Mouse (Mus musculus) limb, embryonic 11.5 days (tissue): ENCODE measurements around the gene Prkaca. TPM values are rescaled to one million over a fixed set of nuclear protein-coding genes. Genes with fewer than 3 reads are reported as not detected.
A peak's percentile ranks its signal among the peaks of the same experiment; 100 is the strongest.
"Not testable (repeated sequence)": the region's sequence is repeated elsewhere in the genome, so short reads cannot be mapped to it uniquely, and the experiment has no call there.

ENCODE experiments used
- ATAC-seq: fragments of 200-750 bp; cut with Nextera tagmentation; 2 replicates; pipeline ENCODE4 v1.8.0; 2017; ENCODE audit warnings: low read depth; ENCODE audit not compliant: insufficient number of reproducible peaks, low FRiP score, low TSS enrichment
- DNase-seq: peaks from one replicate; pipeline ENCODE4 v3.0.0-alpha.2; 2015; ENCODE audit warnings: low spot score
- H3K27ac ChIP-seq: fragments of 300-500 bp; sonication (generic); replicated peaks from 2 replicates; pipeline ENCODE4 v1.5.1; 2014; ENCODE audit warnings: low read depth, mild to moderate bottlenecking, low read length
- H3K27me3 ChIP-seq: fragments of 300-500 bp; sonication (generic); 2 replicates; pipeline ENCODE4 v1.6.1; 2014; ENCODE audit warnings: mild to moderate bottlenecking, low read length, mixed read lengths; ENCODE audit not compliant: control insufficient read depth, insufficient read depth
- H3K36me3 ChIP-seq: fragments of 300-500 bp; sonication (generic); 2 replicates; pipeline ENCODE4 v1.6.1; 2014; ENCODE audit warnings: mild to moderate bottlenecking, low read length, moderate library complexity, mixed read lengths; ENCODE audit not compliant: control insufficient read depth, insufficient read depth
- H3K4me1 ChIP-seq: fragments of 300-500 bp; sonication (generic); 2 replicates; pipeline ENCODE4 v1.6.1; 2014; ENCODE audit warnings: low read length, mixed read lengths; ENCODE audit not compliant: control insufficient read depth, insufficient read depth
- H3K4me2 ChIP-seq: fragments of 300-500 bp; sonication (generic); 2 replicates; pipeline ENCODE4 v1.6.1; 2014; ENCODE audit warnings: low read depth, mild to moderate bottlenecking, moderate library complexity; ENCODE audit not compliant: severe bottlenecking
- H3K4me3 ChIP-seq: fragments of 300-500 bp; sonication (generic); 2 replicates; pipeline ENCODE4 v1.5.1; 2014; ENCODE audit warnings: low read depth, low read length
- H3K9ac ChIP-seq: fragments of 300-500 bp; sonication (generic); 2 replicates; pipeline ENCODE4 v1.6.1; 2014; ENCODE audit warnings: mild to moderate bottlenecking, low read length
- H3K9me3 ChIP-seq: fragments of 300-500 bp; sonication (generic); 2 replicates; pipeline ENCODE4 v1.6.1; 2016; ENCODE audit warnings: low read length; ENCODE audit not compliant: control insufficient read depth
- WGBS: fragments of 180-500 bp; shearing (Covaris S2); extraction: QIAGEN DNeasy Blood & Tissue Kit; methylation state at CpG from one replicate; pipeline ENCODE4 v1.1.7; 2014; 5-methylcytosine and 5-hydroxymethylcytosine counted together
- polyA plus RNA-seq: library from polyadenylated mRNA; unstranded; fragments of >200 nt; fragmentation: Nextera tagmentation; extraction: Ambion mirVana; gene quantifications from 2 replicates; pipeline ENCODE4 v1.2.1, GENCODE M21; 2014

Gene Prkaca
- polyA plus RNA-seq, 1 experiment from 2014 or later: 156 TPM

DNA sequence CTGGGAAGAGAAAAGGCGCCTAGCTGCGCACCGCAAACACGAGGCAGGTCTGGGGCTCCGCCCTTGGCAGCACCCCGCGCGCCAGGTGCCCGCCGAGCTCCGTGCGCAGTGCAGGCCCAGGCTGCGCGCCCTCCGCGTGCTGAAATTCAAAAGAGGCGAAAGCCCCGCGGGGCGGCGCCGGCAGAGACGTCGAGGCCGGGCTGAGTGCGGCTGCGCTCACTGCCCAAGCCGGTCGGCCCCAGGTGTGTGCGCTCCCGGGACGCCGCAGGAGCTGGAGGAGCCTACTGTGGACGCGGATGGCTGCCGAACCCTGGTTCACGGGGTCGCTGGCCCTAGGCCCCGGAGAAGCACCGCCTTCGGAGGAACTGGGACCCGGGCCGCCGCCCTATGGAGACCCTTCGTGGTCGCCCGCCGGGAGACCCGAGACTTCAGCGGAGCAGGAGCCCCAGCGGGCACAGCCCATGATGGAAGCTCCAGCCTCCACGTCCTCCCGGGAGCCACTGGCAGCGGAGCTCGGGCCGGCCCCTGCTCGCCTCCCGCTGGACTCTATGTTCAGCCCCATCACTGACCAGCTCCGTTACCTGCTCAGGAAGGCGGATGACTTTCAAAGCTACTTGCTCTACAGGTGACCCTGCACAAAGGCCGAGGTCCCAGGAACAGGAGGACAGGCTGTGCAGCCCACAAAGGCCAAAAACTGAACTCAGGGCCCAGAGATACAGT, 28.6 kb downstream of the Prkaca start, which contains the start of gene 1700067K01Rik:
1700067K01Rik (plus strand) TSS at position 222 of the 720 bp plus-strand sequence.
- DNase-seq: no peak
- H3K4me1 ChIP-seq: peaks cover 18% of the 10 kb centered on the region
- H3K9me3 ChIP-seq: no peaks in the 10 kb centered on the region
- peak within 1 kb of the TSS; percentile 29 for H3K4me2 ChIP-seq
- no peak for ATAC-seq
- peaks cover 5% of the 10 kb centered on the region; the same call in 1 of the 2 replicates for H3K36me3 ChIP-seq
- WGBS: 23% methylated on average over 48 of the region's 61 CpGs
- no peak within 1 kb of the TSS for H3K27ac ChIP-seq
- 0 out of 2 replicates have a peak, but pooled peaks cover 6% of the 10 kb centered on the region for H3K27me3 ChIP-seq
- no peak within 1 kb of the TSS for H3K9ac ChIP-seq
- 0 out of 2 replicates have a peak within 1 kb of the TSS, but pooled peaks have one; percentile 5 for H3K4me3 ChIP-seq

DNA sequence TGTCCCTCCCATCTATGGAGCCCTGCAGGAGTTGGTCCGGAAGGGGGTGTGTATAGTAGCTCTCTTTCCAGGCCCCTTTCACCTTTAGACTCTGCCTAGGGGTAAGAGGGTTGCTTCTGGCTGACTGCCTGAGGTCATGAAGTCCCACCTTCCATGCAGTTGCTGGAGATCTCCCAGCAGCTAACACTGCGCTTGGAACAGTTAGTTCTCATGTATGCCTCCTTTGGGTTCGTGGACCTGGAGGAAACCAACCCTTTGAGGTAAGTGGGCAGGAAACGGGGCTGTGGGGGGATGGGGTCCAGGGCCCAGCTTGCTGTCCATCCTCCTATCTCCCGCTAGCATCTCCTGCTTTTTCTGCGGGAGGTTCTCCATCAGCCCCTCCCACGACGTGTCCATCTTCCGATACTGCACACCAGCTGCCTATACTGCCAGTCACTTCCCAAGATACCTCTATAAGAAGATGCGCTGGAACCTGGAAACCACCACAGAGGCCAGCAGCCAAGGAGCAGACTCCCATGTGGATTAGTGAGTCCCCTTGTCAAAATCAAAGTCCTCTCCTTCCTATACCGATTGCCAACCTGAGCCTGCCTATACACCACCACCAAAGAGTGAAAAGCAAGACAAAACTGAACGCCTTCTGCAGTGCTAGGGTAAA, 30.3 kb downstream of the Prkaca start:
- no peak overlapping the region for H3K4me2 ChIP-seq
- no peak overlapping the region for H3K4me3 ChIP-seq
- no peaks in the 10 kb centered on the region for H3K9me3 ChIP-seq
- ATAC-seq: no peak
- no peak for DNase-seq
- no peak overlapping the region for H3K9ac ChIP-seq
- H3K27me3 ChIP-seq: 0 out of 2 replicates have a peak, but pooled peaks cover 6% of the 10 kb centered on the region
- peaks cover 5% of the 10 kb centered on the region; the same call in 1 of the 2 replicates for H3K36me3 ChIP-seq
- no peak overlapping the region for H3K27ac ChIP-seq
- WGBS: 71% methylated on average over 12 of the region's 12 CpGs
- H3K4me1 ChIP-seq: peaks cover 18% of the 10 kb centered on the region

GRCm38 (mm10) chr8:84003612-84004246, 30.9 kb downstream of the Prkaca start:
- no peak for ATAC-seq

DNA sequence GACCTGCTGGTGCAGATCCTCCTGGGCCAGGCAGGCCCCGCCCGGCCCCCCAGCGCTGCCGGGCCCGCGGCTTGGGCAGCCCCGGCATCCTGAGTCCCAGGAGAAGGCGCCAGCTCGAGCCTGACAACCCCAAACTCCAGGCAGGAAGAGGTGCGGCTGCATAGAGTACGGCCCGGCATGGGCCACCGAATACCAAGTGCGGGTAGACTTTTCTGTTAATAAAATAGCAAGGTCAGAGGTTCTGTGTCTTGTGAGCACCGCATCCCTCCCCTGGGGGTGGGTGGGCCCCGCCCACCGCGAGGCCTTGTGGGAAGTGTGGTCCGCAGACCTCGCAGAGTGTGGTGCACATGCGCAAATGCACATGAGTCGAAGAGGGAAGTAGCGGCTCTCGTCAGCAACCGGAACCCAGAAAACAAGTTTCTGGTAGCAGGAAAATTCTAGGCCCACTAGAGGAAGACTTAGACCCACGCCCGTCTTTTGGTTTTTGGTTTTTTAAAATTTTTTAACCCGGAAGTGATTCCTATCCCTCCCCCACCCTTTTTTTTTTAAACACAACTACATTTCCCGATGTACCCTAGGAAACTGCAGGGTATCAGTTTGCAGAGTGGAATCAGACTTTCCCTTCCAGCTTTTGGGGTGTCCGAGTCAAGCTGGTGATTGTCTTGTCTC, 31.9 kb downstream of the Prkaca start:
- no peaks in the 10 kb centered on the region for H3K9me3 ChIP-seq
- H3K4me2 ChIP-seq: peak overlapping the region; percentile 76
- H3K9ac ChIP-seq: peak overlapping the region; percentile 60
- 1% methylated on average over 30 of the region's 30 CpGs for WGBS
- ATAC-seq (peak; percentile 77), DNase-seq (peak; percentile 94)
- H3K36me3 ChIP-seq: peaks cover 1% of the 10 kb centered on the region; the same call in 1 of the 2 replicates
- peak overlapping the region; percentile 40 for H3K4me3 ChIP-seq
- H3K27ac ChIP-seq: peak overlapping the region; percentile 49; the same call in 1 of the 2 replicates
- 0 out of 2 replicates have a peak, but pooled peaks cover 6% of the 10 kb centered on the region for H3K27me3 ChIP-seq
- H3K4me1 ChIP-seq: peaks cover 9% of the 10 kb centered on the region

More at GRCm38 (mm10) chr8:84003612-84004246, 30.9 kb downstream of the Prkaca start:
- Histone ChIP-seq H3K9me3 (no peaks in the 10 kb centered on the region), H3K4me3 (peak overlapping the region; percentile 40), H3K4me2 (peak overlapping the region; percentile 76), H3K27me3 (0 out of 2 replicates have a peak, but pooled peaks cover 6% of the 10 kb centered on the region), H3K36me3 (peaks cover 5% of the 10 kb centered on the region; the same call in 1 of the 2 replicates), H3K4me1 (peaks cover 18% of the 10 kb centered on the region), H3K9ac (no peak overlapping the region; the same call in 1 of the 2 replicates), H3K27ac (no peak overlapping the region)
- DNase-seq: no peak
- WGBS: 75% methylated on average over 6 of the region's 6 CpGs

GRCm38 (mm10) chr8:84005502-84005901, 32.7 kb downstream of the Prkaca start:
- not testable (repeated sequence) for H3K9me3 ChIP-seq, H3K4me3 ChIP-seq, H3K27me3 ChIP-seq, H3K36me3 ChIP-seq, H3K4me2 ChIP-seq, DNase-seq, ATAC-seq, H3K27ac ChIP-seq, H3K9ac ChIP-seq
- WGBS: 94% methylated on average over 7 of the region's 7 CpGs
- peaks cover 11% of the 10 kb centered on the region for H3K4me1 ChIP-seq

DNA sequence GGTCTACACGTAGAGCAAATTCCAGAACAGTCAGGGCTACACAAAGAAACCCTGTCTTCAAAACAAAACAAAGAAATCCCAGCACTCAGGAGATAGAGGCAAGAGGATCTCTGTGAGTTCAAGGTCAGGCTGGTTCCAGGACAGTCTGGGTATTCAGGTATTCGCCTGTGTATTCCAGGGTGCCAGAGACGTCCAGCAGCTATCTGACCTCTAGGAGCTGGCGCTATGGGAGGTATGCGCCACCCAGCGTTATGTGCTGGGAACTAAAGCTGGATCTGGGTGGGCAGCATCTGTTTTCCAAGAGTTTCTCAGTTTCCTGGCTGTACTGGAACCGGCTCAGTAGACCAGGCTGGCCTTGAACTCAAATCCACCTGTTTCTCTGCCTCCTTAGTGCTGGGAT, 35.6 kb downstream of the Prkaca start:
- ATAC-seq (no peak), DNase-seq (no peak)
- Histone ChIP-seq H3K4me3 (no peak overlapping the region), H3K27me3 (peaks cover 34% of the 10 kb centered on the region), H3K9me3 (no peaks in the 10 kb centered on the region), H3K4me2 (no peak overlapping the region), H3K36me3 (no peaks in the 10 kb centered on the region), H3K4me1 (peaks cover 27% of the 10 kb centered on the region), H3K9ac (no peak overlapping the region), H3K27ac (no peak overlapping the region)
- 36% methylated on average over 7 of the region's 7 CpGs for WGBS

- ATAC-seq (no peak), DNase-seq (peak; percentile 95)
- Histone ChIP-seq H3K27ac (no peak overlapping the region), H3K4me3 (no peak overlapping the region), H3K9ac (no peak overlapping the region), H3K4me1 (peaks cover 23% of the 10 kb centered on the region), H3K36me3 (no peaks in the 10 kb centered on the region), H3K9me3 (no peaks in the 10 kb centered on the region), H3K27me3 (peaks cover 36% of the 10 kb centered on the region), H3K4me2 (no peak overlapping the region)
- under 1% methylated on average over 11 of the region's 11 CpGs for WGBS
Measured at GRCm38 (mm10) chr8:84009876-84010275, 37.1 kb downstream of the Prkaca start.
